Mouse (Mus musculus): ENCODE results near the gene Prr7. TPM values are rescaled to one million over a fixed set of nuclear protein-coding genes. Genes with fewer than 3 reads are reported as not detected.

Prr7 gene
- polyA plus RNA-seq, 1 experiment from 2014 or later: 2.2 TPM

- H3K36me3 ChIP-seq (ENCODE audit: control insufficient read depth, insufficient read depth, low read length): no peaks in the 10 kb centered on the region; the same call in 1 of the 2 replicates
- ATAC-seq (ENCODE audit: insufficient read depth, low FRiP score, low TSS enrichment) (peak; percentile 60), DNase-seq (ENCODE audit: low spot score) (peak; percentile 88)
- H3K4me3 ChIP-seq (ENCODE audit: low read depth, low read length): peak within 1 kb of the TSS; percentile 99
- H3K9ac ChIP-seq (ENCODE audit: low read length): peak within 1 kb of the TSS; percentile 100
- H3K4me1 ChIP-seq (ENCODE audit: control insufficient read depth, insufficient read depth, low read length): peaks cover 43% of the 10 kb centered on the region
- peak within 1 kb of the TSS; percentile 97 for H3K27ac ChIP-seq (ENCODE audit: low read depth, low read length)
- H3K27me3 ChIP-seq (ENCODE audit: control insufficient read depth, insufficient read depth, low read length): no peaks in the 10 kb centered on the region
- 2% methylated on average over 41 of the region's 83 CpGs for WGBS
- H3K9me3 ChIP-seq (ENCODE audit: control insufficient read depth, low read length): no peaks in the 10 kb centered on the region
- peak within 1 kb of the TSS; percentile 88 for H3K4me2 ChIP-seq (ENCODE audit: low read depth)
Measured at GRCm38 (mm10) chr13:55487578-55488498, 23.8 kb downstream of the Prr7 start, which contains the start of gene Dbn1. Gene Dbn1, minus strand, starts transcription at chr13:55488111.

- WGBS: 26% methylated on average over 2 of the region's 2 CpGs
- ATAC-seq (ENCODE audit: insufficient read depth, low FRiP score, low TSS enrichment): no peak
Measured at GRCm38 (mm10) chr13:55494257-55494656, 30.2 kb downstream of the Prr7 start.

GRCm38 (mm10) chr13:55494883-55495621 lies 31.0 kb downstream of the Prr7 start:
- no peaks in the 10 kb centered on the region for H3K36me3 ChIP-seq (ENCODE audit: control insufficient read depth, insufficient read depth, low read length)
- DNase-seq (ENCODE audit: low spot score) (no peak), ATAC-seq (ENCODE audit: insufficient read depth, low FRiP score, low TSS enrichment) (no peak)
- no peaks in the 10 kb centered on the region for H3K9me3 ChIP-seq (ENCODE audit: control insufficient read depth, low read length)
- peaks cover 7% of the 10 kb centered on the region; the same call in 1 of the 2 replicates for H3K4me1 ChIP-seq (ENCODE audit: control insufficient read depth, insufficient read depth, low read length)
- WGBS: 22% methylated on average over 18 of the region's 18 CpGs
- no peak overlapping the region for H3K9ac ChIP-seq (ENCODE audit: low read length)
- no peak overlapping the region for H3K27ac ChIP-seq (ENCODE audit: low read depth, low read length)
- no peak overlapping the region for H3K4me2 ChIP-seq (ENCODE audit: low read depth)
- H3K27me3 ChIP-seq (ENCODE audit: control insufficient read depth, insufficient read depth, low read length): no peaks in the 10 kb centered on the region
- no peak overlapping the region for H3K4me3 ChIP-seq (ENCODE audit: low read depth, low read length)

More at GRCm38 (mm10) chr13:55494257-55494656, 30.2 kb downstream of the Prr7 start:
- H3K4me3 ChIP-seq (ENCODE audit: low read depth, low read length): no peak overlapping the region
- H3K36me3 ChIP-seq (ENCODE audit: control insufficient read depth, insufficient read depth, low read length): no peaks in the 10 kb centered on the region
- H3K9ac ChIP-seq (ENCODE audit: low read length): no peak overlapping the region
- H3K4me2 ChIP-seq (ENCODE audit: low read depth): no peak overlapping the region
- peaks cover 7% of the 10 kb centered on the region; the same call in 1 of the 2 replicates for H3K4me1 ChIP-seq (ENCODE audit: control insufficient read depth, insufficient read depth, low read length)
- no peak for DNase-seq (ENCODE audit: low spot score)
- H3K9me3 ChIP-seq (ENCODE audit: control insufficient read depth, low read length): no peaks in the 10 kb centered on the region
- no peak overlapping the region for H3K27ac ChIP-seq (ENCODE audit: low read depth, low read length)
- no peaks in the 10 kb centered on the region for H3K27me3 ChIP-seq (ENCODE audit: control insufficient read depth, insufficient read depth, low read length)

GRCm38 (mm10) chr13:55495702-55496101 lies 31.6 kb downstream of the Prr7 start:
- no peak for DNase-seq (ENCODE audit: low spot score)
- peak overlapping the region; percentile 20; the same call in 1 of the 2 replicates for H3K9ac ChIP-seq (ENCODE audit: low read length)

GRCm38 (mm10) chr13:55496661-55497060 lies 32.6 kb downstream of the Prr7 start:
- Histone ChIP-seq H3K4me2 (ENCODE audit: low read depth) (no peak overlapping the region), H3K27ac (ENCODE audit: low read depth, low read length) (no peak overlapping the region), H3K27me3 (ENCODE audit: control insufficient read depth, insufficient read depth, low read length) (no peaks in the 10 kb centered on the region), H3K36me3 (ENCODE audit: control insufficient read depth, insufficient read depth, low read length) (no peaks in the 10 kb centered on the region), H3K4me3 (ENCODE audit: low read depth, low read length) (no peak overlapping the region), H3K9ac (ENCODE audit: low read length) (no peak overlapping the region), H3K9me3 (ENCODE audit: control insufficient read depth, low read length) (no peaks in the 10 kb centered on the region), H3K4me1 (ENCODE audit: control insufficient read depth, insufficient read depth, low read length) (peaks cover 7% of the 10 kb centered on the region; the same call in 1 of the 2 replicates)
- DNase-seq (ENCODE audit: low spot score): no peak
- ATAC-seq (ENCODE audit: insufficient read depth, low FRiP score, low TSS enrichment): no peak
- 88% methylated on average over 6 of the region's 6 CpGs for WGBS

More at GRCm38 (mm10) chr13:55495702-55496101, 31.6 kb downstream of the Prr7 start:
- Histone ChIP-seq H3K4me3 (ENCODE audit: low read depth, low read length) (no peak overlapping the region), H3K4me2 (ENCODE audit: low read depth) (no peak overlapping the region), H3K27me3 (ENCODE audit: control insufficient read depth, insufficient read depth, low read length) (no peaks in the 10 kb centered on the region), H3K27ac (ENCODE audit: low read depth, low read length) (no peak overlapping the region), H3K4me1 (ENCODE audit: control insufficient read depth, insufficient read depth, low read length) (peaks cover 7% of the 10 kb centered on the region; the same call in 1 of the 2 replicates), H3K36me3 (ENCODE audit: control insufficient read depth, insufficient read depth, low read length) (no peaks in the 10 kb centered on the region), H3K9me3 (ENCODE audit: control insufficient read depth, low read length) (no peaks in the 10 kb centered on the region)
- WGBS: 29% methylated on average over 4 of the region's 4 CpGs
- no peak for ATAC-seq (ENCODE audit: insufficient read depth, low FRiP score, low TSS enrichment)

- Histone ChIP-seq H3K27ac (ENCODE audit: low read depth, low read length) (no peak overlapping the region), H3K4me3 (ENCODE audit: low read depth, low read length) (no peak overlapping the region), H3K9me3 (ENCODE audit: control insufficient read depth, low read length) (no peaks in the 10 kb centered on the region), H3K4me1 (ENCODE audit: control insufficient read depth, insufficient read depth, low read length) (peaks cover 7% of the 10 kb centered on the region; the same call in 1 of the 2 replicates), H3K27me3 (ENCODE audit: control insufficient read depth, insufficient read depth, low read length) (no peaks in the 10 kb centered on the region), H3K4me2 (ENCODE audit: low read depth) (no peak overlapping the region), H3K36me3 (ENCODE audit: control insufficient read depth, insufficient read depth, low read length) (peaks cover 11% of the 10 kb centered on the region), H3K9ac (ENCODE audit: low read length) (no peak overlapping the region)
- DNase-seq (ENCODE audit: low spot score): no peak
- WGBS: 53% methylated on average over 11 of the region's 11 CpGs
- ATAC-seq (ENCODE audit: insufficient read depth, low FRiP score, low TSS enrichment): no peak
Measured at GRCm38 (mm10) chr13:55498906-55499305, 34.8 kb downstream of the Prr7 start.

- no peak for ATAC-seq (ENCODE audit: insufficient read depth, low FRiP score, low TSS enrichment)
- Histone ChIP-seq H3K27me3 (ENCODE audit: control insufficient read depth, insufficient read depth, low read length) (no peaks in the 10 kb centered on the region), H3K36me3 (ENCODE audit: control insufficient read depth, insufficient read depth, low read length) (peaks cover 18% of the 10 kb centered on the region), H3K9ac (ENCODE audit: low read length) (no peak overlapping the region), H3K27ac (ENCODE audit: low read depth, low read length) (no peak overlapping the region), H3K4me3 (ENCODE audit: low read depth, low read length) (no peak overlapping the region), H3K4me1 (ENCODE audit: control insufficient read depth, insufficient read depth, low read length) (peaks cover 5% of the 10 kb centered on the region; the same call in 1 of the 2 replicates), H3K4me2 (ENCODE audit: low read depth) (no peak overlapping the region), H3K9me3 (ENCODE audit: control insufficient read depth, low read length) (no peaks in the 10 kb centered on the region)
- WGBS: 83% methylated on average over 10 of the region's 10 CpGs
- no peak for DNase-seq (ENCODE audit: low spot score)
Measured at GRCm38 (mm10) chr13:55500575-55500974, 36.5 kb downstream of the Prr7 start.

- 89% methylated on average over 8 of the region's 8 CpGs for WGBS
- no peaks in the 10 kb centered on the region for H3K27me3 ChIP-seq (ENCODE audit: control insufficient read depth, insufficient read depth, low read length)
Measured at GRCm38 (mm10) chr13:55502405-55502804, 38.3 kb downstream of the Prr7 start.

More at GRCm38 (mm10) chr13:55502405-55502804, 38.3 kb downstream of the Prr7 start:
- no peaks in the 10 kb centered on the region for H3K4me1 ChIP-seq (ENCODE audit: control insufficient read depth, insufficient read depth, low read length)
- no peak overlapping the region for H3K9ac ChIP-seq (ENCODE audit: low read length)
- no peaks in the 10 kb centered on the region for H3K9me3 ChIP-seq (ENCODE audit: control insufficient read depth, low read length)
- no peak overlapping the region for H3K4me3 ChIP-seq (ENCODE audit: low read depth, low read length)
- ATAC-seq (ENCODE audit: insufficient read depth, low FRiP score, low TSS enrichment): no peak
- DNase-seq (ENCODE audit: low spot score): no peak
- H3K36me3 ChIP-seq (ENCODE audit: control insufficient read depth, insufficient read depth, low read length): peaks cover 24% of the 10 kb centered on the region
- no peak overlapping the region for H3K4me2 ChIP-seq (ENCODE audit: low read depth)
- no peak overlapping the region for H3K27ac ChIP-seq (ENCODE audit: low read depth, low read length)

Measured in neural tube, embryonic 11.5 days (tissue).